Mouse (Mus musculus): ENCODE results near the gene Skap2. TPM values are rescaled to one million over a fixed set of nuclear protein-coding genes. Genes with fewer than 3 reads are reported as not detected.

Gene Skap2
- total RNA-seq (2017) = 218 and 241 TPM in 2 replicates

GRCm38 (mm10) chr6:52012409-52013244 lies at the start of gene Skap2:
Gene Skap2 (minus strand): TSS chr6:52012549.
- ATAC-seq (replicated peaks in 1 of 2; ENCODE audit: insufficient read depth in 1 of 2, low FRiP score in 2 of 2, low TSS enrichment in 1 of 2, low read depth in 1 of 2, poor library complexity in 2 of 2, severe bottlenecking in 2 of 2) = peak; percentile 91 to 98

- no peak for ATAC-seq (replicated peaks in 1 of 2; ENCODE audit: insufficient read depth in 1 of 2, low FRiP score in 2 of 2, low TSS enrichment in 1 of 2, low read depth in 1 of 2, poor library complexity in 2 of 2, severe bottlenecking in 2 of 2)
Measured at GRCm38 (mm10) chr6:52058899-52059448, 46.6 kb upstream of the Skap2 start.

GRCm38 (mm10) chr6:52058120-52058519 lies 45.8 kb upstream of the Skap2 start:
- ATAC-seq (replicated peaks in 1 of 2; ENCODE audit: insufficient read depth in 1 of 2, low FRiP score in 2 of 2, low TSS enrichment in 1 of 2, low read depth in 1 of 2, poor library complexity in 2 of 2, severe bottlenecking in 2 of 2) = no peak

- no peak for ATAC-seq (replicated peaks in 1 of 2; ENCODE audit: insufficient read depth in 1 of 2, low FRiP score in 2 of 2, low TSS enrichment in 1 of 2, low read depth in 1 of 2, poor library complexity in 2 of 2, severe bottlenecking in 2 of 2)
Measured at GRCm38 (mm10) chr6:52053567-52054561, 41.5 kb upstream of the Skap2 start.

DNA sequence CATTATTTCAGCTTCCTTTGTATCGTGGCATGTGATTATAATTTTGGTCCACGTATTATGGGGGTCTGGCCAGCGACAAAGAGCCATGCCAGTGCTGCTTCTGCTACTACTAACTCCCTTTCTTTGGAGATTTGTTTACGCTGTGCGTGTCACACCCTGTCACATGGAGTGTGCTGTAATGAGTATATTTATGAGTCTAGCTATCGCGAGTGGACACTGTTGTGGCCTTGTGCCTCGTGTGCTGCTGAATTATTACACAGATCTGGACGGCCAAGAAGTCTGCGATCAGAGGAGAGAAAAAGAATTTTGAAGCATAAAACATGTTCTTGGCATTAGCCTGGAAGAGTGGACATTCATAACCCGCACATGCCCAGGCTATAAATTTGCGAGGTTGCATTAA lies 37.7 kb upstream of the Skap2 start:
- no peak for ATAC-seq (replicated peaks in 1 of 2; ENCODE audit: insufficient read depth in 1 of 2, low FRiP score in 2 of 2, low TSS enrichment in 1 of 2, low read depth in 1 of 2, poor library complexity in 2 of 2, severe bottlenecking in 2 of 2)

GRCm38 (mm10) chr6:52045517-52045916 lies 33.2 kb upstream of the Skap2 start:
- peak in 1 of 2 experiments; percentile 49; a peak in 1 of 4 replicates for ATAC-seq (replicated peaks in 1 of 2; ENCODE audit: insufficient read depth in 1 of 2, low FRiP score in 2 of 2, low TSS enrichment in 1 of 2, low read depth in 1 of 2, poor library complexity in 2 of 2, severe bottlenecking in 2 of 2)

DNA sequence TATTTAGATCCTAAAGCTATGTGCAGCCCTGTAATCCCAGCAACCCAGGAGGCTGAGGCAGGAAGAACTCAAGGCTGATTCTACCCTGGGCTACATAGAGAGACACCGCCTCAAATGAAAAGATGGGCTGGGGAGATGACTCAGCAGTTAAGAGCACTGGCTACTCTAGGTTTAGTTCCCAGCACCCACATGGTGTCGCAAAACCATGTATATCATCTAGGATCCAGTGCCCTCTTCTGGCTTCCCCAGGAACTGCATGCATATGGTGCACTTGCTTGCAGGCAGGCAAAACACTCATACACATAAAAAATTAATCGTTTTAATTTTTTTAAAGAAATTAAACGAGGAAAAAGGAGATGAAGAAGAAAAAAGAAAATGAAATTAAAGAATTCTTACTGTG lies 23.7 kb upstream of the Skap2 start:
- no peak for ATAC-seq (replicated peaks in 1 of 2; ENCODE audit: insufficient read depth in 1 of 2, low FRiP score in 2 of 2, low TSS enrichment in 1 of 2, low read depth in 1 of 2, poor library complexity in 2 of 2, severe bottlenecking in 2 of 2)

GRCm38 (mm10) chr6:52031181-52031580 lies 18.8 kb upstream of the Skap2 start:
- no peak for ATAC-seq (replicated peaks in 1 of 2; ENCODE audit: insufficient read depth in 1 of 2, low FRiP score in 2 of 2, low TSS enrichment in 1 of 2, low read depth in 1 of 2, poor library complexity in 2 of 2, severe bottlenecking in 2 of 2)

DNA sequence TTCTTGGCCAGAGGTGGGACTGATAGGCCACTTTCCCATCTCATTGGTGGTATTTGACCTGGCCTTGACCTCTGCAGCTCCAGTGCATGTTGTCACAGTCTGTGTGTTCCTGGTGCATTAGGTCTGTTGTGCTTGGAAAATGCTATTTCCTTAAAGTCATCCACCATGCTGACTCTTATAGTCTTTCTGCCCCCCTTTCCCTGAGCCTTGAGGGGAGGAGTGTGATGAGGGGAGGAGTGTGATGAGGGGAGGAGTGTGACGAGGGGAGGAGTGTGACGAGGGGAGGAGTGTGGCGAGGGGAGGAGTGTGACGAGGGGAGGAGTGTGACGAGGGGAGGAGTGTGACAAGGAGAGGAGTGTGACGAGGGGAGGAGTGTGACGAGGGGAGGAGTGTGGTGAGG lies 15.8 kb upstream of the Skap2 start:
- no peak for ATAC-seq (replicated peaks in 1 of 2; ENCODE audit: insufficient read depth in 1 of 2, low FRiP score in 2 of 2, low TSS enrichment in 1 of 2, low read depth in 1 of 2, poor library complexity in 2 of 2, severe bottlenecking in 2 of 2)

DNA sequence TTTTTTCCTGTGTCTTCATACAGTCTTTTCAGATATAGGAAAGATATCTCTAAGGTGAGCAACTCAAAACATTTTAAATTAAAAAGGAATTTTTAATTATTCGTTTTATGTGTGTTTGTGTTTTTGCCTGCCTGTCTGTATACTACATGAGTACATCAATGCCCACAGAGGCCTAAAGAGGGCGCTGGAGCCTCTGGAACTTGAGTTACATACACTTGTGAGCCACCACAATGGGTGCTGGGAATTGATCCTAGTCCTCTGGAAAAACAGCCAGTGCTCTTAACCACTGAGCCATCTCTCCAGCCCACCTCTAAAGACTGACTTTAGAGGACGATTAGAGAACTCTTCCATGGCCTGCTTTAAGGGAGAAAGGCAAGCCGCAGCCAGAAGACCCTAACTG lies 14.8 kb upstream of the Skap2 start:
- no peak for ATAC-seq (replicated peaks in 1 of 2; ENCODE audit: insufficient read depth in 1 of 2, low FRiP score in 2 of 2, low TSS enrichment in 1 of 2, low read depth in 1 of 2, poor library complexity in 2 of 2, severe bottlenecking in 2 of 2)

- ATAC-seq (replicated peaks in 1 of 2; ENCODE audit: insufficient read depth in 1 of 2, low FRiP score in 2 of 2, low TSS enrichment in 1 of 2, low read depth in 1 of 2, poor library complexity in 2 of 2, severe bottlenecking in 2 of 2) = no peak
Measured at GRCm38 (mm10) chr6:52026281-52026680, 13.9 kb upstream of the Skap2 start.

DNA sequence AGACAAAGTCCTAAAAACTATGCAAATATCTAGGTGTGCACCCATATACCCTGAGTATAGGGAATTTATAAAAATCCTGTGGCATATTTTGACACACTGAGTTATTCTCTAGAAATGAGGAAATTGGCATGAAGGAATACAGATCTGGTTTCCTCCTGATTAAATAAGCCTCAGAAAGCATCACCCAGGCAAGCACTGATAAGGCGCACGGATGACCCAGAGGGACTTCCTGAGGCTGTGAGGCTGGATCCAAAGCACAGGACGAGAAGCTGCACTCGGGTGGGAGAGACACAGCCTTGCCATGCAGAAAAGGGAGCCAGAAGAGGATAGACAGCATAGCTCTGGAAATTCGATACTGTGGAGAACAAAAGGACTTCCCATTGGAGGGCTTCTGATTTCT lies 12.4 kb upstream of the Skap2 start:
- peak in 1 of 2 experiments; percentile 78; a peak in 2 of 4 replicates for ATAC-seq (replicated peaks in 1 of 2; ENCODE audit: insufficient read depth in 1 of 2, low FRiP score in 2 of 2, low TSS enrichment in 1 of 2, low read depth in 1 of 2, poor library complexity in 2 of 2, severe bottlenecking in 2 of 2)

GRCm38 (mm10) chr6:52022363-52022762 lies 10.0 kb upstream of the Skap2 start:
- peak in 1 of 2 experiments; percentile 51; a peak in 1 of 4 replicates for ATAC-seq (replicated peaks in 1 of 2; ENCODE audit: insufficient read depth in 1 of 2, low FRiP score in 2 of 2, low TSS enrichment in 1 of 2, low read depth in 1 of 2, poor library complexity in 2 of 2, severe bottlenecking in 2 of 2)

DNA sequence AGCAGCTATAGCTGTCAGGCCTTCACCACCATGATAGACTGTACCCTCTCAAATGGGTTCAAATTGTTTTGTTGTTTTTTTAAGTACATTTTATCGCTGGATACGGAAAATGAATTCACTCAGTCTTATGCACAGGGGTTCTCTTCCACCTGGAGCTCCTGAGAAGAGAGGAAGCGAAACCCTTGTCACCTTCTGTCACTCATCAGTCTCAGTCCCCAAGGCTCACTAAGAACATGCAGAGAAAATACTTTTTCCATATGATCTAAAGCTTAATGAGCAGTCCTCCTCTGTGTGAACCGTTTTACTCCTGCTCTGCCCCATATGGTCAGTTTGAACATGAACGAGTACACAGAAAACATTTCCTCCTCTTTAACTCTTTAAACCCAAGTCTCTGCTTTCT lies 7.9 kb upstream of the Skap2 start:
- ATAC-seq (replicated peaks in 1 of 2; ENCODE audit: insufficient read depth in 1 of 2, low FRiP score in 2 of 2, low TSS enrichment in 1 of 2, low read depth in 1 of 2, poor library complexity in 2 of 2, severe bottlenecking in 2 of 2) = no peak

DNA sequence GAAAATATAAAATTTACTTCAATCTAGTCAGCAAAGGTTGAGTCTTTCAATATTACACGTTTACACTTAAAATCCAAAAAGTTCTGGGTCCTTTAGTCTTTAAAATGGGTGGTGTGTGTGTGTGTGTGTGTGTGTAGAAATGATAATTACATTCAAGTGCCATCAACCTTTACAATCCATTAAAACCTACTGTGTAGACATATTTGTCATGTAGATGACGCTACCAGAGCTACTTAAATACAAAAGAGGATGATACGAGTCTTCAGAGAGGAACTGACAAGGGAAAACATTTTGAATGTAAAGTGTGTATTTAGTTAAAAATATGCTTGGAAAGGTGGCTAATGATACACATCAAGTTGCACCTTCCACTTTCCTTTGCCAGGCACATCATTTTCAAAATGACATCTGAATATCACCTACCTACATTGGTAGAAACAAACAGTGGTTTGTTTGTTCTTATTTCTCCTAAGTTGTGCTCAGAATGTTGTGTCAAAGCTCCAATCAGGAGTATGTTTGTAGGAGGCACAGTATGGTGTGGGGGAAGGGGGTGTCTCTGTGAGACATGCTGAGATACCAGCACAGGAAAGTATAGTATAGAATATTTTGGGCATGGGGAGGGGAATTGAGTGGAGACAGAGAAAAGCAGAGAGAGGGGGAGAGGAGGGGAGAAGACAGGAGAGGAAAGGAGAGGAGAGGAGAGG lies 1.0 kb upstream of the Skap2 start:
- no peak for ATAC-seq (replicated peaks in 1 of 2; ENCODE audit: insufficient read depth in 1 of 2, low FRiP score in 2 of 2, low TSS enrichment in 1 of 2, low read depth in 1 of 2, poor library complexity in 2 of 2, severe bottlenecking in 2 of 2)

DNA sequence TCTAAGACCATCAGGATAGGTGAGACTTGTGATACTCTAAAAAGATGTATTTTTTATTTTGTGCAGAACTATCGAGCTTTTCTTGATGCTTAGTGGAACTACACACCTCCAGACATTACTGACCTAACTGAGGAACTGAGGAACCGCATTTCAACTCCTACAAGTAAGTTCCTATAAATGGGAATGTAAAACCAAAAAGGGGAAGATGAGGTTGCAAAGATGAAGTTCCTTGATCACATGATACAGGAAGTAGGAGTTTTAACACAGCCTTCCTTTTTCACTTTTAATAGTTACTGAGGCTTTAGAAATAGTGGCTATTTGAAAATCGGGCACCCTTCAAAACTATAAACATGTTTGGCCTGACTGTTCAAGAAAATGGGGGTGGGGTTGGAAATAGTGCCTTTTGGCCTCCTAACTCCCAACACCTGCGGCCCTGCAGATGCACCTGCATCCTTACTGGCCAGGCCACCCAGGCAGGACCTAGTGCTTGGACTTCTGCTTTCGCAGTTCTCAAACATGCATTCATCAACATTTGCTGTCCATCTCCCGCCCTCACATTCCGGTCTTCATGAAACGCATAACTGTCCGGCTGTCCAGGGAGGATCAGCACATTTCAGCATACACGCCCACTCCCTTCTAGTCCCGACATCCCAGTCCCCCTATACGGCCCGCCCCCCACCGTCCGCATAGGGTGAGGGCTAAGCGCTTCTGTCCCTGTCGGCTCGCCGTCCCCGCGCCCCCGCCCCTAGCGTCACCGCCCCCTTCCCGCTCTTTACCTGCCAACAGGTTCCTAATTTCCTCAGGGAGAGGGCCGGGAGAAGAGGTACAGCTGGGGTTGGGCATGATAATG lies 565 bp downstream of the Skap2 start:
- ATAC-seq (replicated peaks in 1 of 2; ENCODE audit: insufficient read depth in 1 of 2, low FRiP score in 2 of 2, low TSS enrichment in 1 of 2, low read depth in 1 of 2, poor library complexity in 2 of 2, severe bottlenecking in 2 of 2) = peak; percentile 24 to 50
